Mouse (Mus musculus) ES-E14 (cell line): Measurements from ENCODE around the gene Dmwd.

Experiments used
- HCFC1 ChIP-seq: IDR thresholded peaks from 2 replicates; pipeline ENCODE4 v1.6.1; 2012; ENCODE audit warnings: low read length, inconsistent platforms, borderline replicate concordance; ENCODE audit not compliant: insufficient read depth
- MAFK ChIP-seq: IDR thresholded peaks from 2 replicates; pipeline ENCODE4 v1.6.1; 2014; ENCODE audit warnings: mild to moderate bottlenecking, low read depth, low read length, inconsistent platforms; ENCODE audit not compliant: insufficient read depth
- ZC3H11A ChIP-seq: IDR thresholded peaks from 2 replicates; pipeline ENCODE4 v1.6.1; 2012; ENCODE audit warnings: low read depth, mild to moderate bottlenecking, inconsistent platforms, low read length, borderline replicate concordance

GRCm38 (mm10) chr7:19052345-19053135 lies 23.5 kb upstream of the Dmwd start:
- TF ChIP-seq ZC3H11A (no peak), MAFK (no peak), HCFC1 (no peak)
